Mouse (Mus musculus) left cerebral cortex, postnatal 14 days (tissue): ENCODE results near the gene Ptrh1. TPM values are rescaled to one million over a fixed set of nuclear protein-coding genes. Genes with fewer than 3 reads are reported as not detected.

Experiments used
- DNase-seq, 2 experiments: peaks; one replicate each; pipeline ENCODE4 v3.0.0; 2021 to 2022; ENCODE audit warnings: low spot score in 2 of 2, mixed read lengths in 1 of 2
- intact Hi-C: fragments of 180-260 bp; cut with DNase I; formaldehyde crosslinking; loops from one replicate; pipeline ENCODE4 v1.15.1; 2025
- long read RNA-seq, 2 experiments: library from polyadenylated mRNA; stranded (forward); transcript quantifications; one replicate each; pipeline ENCODE4 v2.0.0; 2021
- total RNA-seq, 2 experiments: library from RNA; stranded (reverse); gene quantifications; 2 replicates each; pipeline ENCODE4 v1.2.3; 2021

Gene Ptrh1
- 1 to 10 TPM; 6.1 to 7.6 TPM for total RNA-seq
- long read RNA-seq, experiment 1, transcript Ptrh1-201 (5 exons, 952 nt), result major isoform, 6 of 6 reads
- long read RNA-seq, experiment 1, partial matches to known transcripts, result 0 of 6 reads
- long read RNA-seq, experiment 1, other reads (novel, unspliced or antisense), result 0 of 6 reads
- long read RNA-seq, experiment 2, partial matches to known transcripts, result 0 of 8 reads
- long read RNA-seq, experiment 2, other reads (novel, unspliced or antisense), result 4 of 8 reads

DNA sequence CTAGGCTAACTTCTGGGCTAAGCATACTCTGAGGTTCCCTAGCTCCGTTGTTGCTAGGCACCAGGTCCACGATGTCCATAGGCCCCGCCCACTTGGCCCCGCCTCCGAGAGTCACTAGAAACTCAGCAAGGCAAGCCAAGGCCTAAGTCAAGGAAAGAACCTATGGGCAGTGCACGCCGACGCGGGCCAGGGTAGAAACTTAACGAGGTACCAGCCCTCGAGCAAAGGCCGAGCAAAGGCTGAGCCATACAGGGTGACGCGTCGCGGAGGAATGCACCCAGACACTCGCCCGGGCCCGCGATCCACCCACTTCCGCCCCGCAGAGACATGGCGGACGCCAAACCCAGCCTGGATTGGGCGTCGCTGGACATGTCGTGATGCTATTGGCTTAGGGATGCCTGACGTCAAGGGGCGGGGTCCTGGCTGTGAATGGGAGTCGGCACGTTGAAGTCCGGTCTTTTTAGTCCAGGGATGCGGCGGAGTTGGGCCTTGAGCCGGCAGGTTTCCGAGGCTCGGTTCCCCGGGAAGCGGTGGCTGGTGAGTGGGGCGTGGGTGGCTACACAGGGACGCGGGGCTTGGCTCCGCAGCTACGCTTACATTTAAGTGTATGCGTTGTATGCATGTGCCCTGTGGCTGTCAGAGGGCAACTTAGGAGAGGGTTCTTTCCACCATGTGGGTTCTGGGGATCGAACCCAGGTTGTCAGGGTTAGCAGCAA lies at the start of gene Ptrh1, which contains the start of gene Ttc16:
Gene Ptrh1, plus strand, starts transcription at position 428 of the 716 bp plus-strand sequence.
Gene Ttc16, minus strand, starts transcription at position 275 of the 716 bp plus-strand sequence.
- intact Hi-C loops, result loop anchor here (10.0 kb wide), 1 partner anchor 149 kb away; no protein-coding TSS in a partner anchor
- peak; percentile 96 to 97 for DNase-seq

DNA sequence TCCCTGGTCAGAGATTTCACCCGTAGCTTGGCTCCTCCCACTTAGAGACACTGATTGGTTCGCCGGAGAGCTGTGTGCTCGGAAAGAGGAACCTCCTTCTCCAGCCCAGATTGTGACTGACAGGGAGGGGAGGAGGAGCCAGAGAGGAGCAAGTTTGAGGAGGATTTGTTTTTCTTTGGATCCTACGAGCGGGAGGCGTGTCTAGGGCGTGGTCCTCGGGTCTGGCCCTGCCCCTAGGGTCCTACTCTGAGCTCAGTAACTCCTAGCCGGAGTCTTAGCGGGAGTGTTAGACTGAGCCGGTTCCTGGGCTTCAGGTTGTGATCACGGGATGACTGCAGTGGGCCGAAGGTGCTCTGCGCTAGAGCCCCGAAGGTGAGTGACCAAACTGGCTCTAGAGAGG lies 48.2 kb upstream of the Ptrh1 start:
- peak; percentile 84 to 89 for DNase-seq
- intact Hi-C loops, result no loop called here

DNA sequence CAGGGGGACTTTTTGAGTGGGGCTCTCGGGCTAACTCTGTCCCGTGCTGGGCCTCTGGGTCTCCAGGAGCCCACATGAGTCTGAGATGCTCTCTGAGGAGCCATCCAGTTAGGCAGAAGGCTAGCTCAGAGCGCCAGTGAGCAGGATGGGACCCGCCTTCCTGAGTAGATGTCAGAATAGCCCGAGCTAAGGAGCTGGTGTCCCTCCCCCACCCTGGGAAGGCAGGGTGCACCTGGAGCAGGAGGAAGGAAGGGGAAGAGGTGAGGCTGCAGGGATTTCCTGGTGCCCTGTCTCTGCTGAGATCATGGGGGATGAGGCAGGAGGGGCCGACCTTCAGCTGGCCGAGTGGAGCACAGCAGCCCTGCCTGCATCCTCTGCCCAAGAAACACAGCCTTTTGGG lies 47.1 kb upstream of the Ptrh1 start:
- intact Hi-C loops, result no loop called here
- DNase-seq, result no peak

DNA sequence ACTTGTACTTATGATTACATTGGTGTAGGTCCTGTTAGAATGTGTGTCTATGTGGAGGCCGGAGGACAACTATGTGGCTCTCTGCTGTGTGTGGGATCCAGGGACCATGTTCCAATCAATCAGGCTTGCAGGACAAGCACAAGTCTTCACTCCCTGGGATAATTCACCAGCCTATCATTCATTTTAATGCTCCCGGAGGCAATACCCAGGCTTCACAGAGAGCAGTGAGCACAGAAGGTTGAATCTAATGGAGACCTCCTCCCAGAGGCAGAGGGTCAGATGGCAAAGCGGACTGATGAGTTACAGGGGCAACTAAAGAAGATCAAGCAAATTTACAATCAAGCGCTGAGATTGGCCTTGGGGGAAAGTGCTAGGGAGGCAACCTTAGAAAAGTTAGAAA lies 46.0 kb upstream of the Ptrh1 start:
- intact Hi-C loops, result no loop called here
- no peak for DNase-seq

DNA sequence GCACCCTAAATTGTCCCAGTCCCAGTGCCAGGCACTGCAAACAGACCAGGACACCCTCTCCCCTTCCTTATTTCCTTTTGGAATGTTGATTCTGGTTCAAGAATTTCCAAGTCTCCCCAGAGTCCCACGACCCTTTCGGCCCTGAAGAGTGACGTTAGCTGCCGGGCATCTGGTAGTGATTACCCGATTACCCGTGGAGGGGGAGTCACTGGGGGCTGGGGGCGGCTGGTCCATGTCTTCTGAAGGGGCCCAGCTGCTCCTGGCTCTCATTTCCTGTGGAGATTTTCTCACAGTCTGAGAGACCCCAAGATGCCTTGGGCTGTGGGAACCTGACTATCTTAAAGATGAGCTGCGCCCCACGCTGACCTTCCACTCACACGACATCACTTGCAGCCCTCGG lies 44.7 kb upstream of the Ptrh1 start:
- intact Hi-C loops, result no loop called here
- DNase-seq, result no peak

DNA sequence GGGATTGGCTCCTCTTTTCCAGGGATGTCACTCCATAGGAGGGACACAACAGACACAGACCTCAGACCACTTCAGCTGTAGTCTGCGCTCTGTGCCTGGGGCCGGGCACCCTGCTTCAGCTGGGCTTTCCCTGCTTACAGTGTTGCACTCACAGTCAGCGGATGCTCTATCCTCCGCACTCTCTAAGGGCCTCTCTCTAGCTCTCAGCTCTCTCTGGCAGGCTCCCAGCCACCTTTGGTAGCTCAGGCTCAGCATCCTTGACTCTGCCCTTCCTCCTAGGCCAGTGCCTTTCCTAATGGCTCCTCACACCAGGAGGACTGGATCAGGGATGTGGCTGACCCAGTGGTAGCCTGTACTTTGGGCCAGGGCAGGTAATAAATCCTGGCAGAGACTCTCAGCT lies 43.7 kb upstream of the Ptrh1 start:
- DNase-seq, result no peak
- intact Hi-C loops, result no loop called here

DNA sequence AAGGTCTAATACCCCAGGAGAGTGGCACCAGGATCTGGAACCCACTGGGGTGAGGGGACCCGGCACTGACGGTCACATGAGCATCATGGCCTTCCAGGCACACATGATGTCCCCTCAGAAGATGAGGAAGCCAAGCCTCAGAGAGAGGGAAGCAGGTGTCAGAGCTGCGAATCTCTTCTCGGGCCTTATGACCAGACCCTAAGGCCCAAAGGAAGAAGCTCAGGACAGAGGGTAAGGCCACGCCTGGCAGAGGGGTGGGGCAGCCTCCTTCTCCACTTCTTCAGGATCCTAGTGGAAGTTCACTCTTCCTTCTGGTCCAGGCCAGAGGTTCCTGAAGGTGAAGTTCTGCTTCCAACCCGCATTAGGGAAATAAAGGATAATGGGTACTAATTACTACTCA lies 42.9 kb upstream of the Ptrh1 start:
- DNase-seq, result no peak
- intact Hi-C loops, result no loop called here

DNA sequence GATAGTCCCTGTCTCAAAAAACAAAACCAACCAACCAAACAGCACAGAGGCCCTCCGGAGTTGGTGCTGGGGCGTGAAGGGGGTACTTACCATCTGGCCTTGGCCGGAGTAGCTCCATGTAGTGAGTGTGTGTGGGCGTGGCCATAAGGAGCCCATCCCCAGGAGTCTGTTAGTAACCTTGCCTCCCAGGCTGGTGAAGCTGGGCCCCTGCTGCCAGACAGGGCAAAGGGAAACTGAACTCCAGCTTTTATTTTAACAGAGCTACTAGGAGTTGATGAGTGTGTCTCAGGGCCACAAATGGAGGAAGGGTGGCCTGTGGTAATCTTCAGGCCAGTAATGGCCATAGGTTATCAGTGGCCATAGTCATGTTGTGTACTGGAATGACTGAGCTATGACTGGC lies 41.1 kb upstream of the Ptrh1 start:
- no peak for DNase-seq
- intact Hi-C loops, result no loop called here

DNA sequence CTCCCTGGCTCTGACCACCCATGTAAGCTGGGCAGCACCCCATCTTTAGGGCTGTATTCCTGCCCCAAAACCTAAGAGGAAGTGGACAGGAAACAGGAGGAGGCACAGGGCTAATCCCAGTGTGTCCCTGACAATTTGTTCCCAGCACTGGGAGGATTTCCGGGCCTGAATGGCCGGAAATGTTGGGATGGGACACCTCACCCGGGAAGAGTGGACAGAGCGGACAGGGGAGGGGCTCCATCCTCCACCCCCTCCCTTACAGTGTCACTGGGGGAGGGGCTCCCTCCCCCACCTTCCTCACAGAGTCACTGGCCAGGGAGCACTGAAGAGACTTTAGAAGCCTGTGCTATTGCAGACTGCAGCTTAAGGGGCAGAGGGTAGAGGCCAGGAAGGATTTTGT lies 40.7 kb upstream of the Ptrh1 start:
- intact Hi-C loops, result no loop called here
- no peak for DNase-seq

DNA sequence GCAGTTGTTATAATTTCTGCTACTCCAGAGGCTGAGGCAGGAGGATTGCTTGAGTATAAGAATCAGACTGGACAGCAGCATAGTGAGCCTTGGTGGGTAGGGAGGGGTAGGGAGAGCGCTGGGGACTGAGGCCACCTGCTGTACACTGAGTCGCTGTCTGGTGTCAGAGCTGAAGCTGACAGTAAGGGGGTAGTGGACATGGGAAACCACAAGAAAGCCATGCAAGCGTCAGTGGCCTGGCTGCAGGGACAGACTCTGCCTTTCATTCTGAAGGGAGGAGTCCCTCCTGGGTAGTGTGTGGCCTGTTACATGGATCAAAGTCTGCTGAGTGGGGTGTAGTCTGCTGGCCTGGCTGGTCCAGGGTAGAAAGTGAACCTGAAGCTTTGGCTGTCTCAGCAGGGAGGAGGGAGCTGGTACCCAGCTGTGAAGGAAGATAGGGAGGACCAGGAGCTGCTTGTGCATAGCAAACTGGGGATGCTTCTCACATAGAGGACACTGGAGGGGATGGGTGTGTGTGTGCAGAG lies 39.2 kb upstream of the Ptrh1 start:
- DNase-seq, result no peak
- intact Hi-C loops, result no loop called here

DNA sequence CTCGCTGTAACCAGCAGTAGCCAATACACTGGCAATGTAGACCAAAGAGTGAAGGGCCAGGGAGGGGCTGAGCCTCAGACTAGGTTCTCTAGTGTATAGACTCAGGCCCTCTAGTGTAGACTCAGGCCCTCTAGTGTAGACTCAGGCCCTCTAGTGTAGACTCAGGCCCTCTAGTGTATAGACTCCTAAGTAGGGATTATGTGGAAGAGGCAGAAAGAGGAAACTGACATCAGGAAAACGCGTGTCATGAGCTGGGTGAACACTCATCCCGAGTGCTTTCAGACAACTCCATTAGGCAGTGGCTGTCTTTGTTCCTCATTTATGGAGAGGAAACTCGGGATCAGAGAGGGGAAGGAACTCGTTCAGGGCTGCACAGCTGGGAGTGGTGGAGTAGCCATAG lies 38.6 kb upstream of the Ptrh1 start:
- intact Hi-C loops, result no loop called here
- no peak for DNase-seq

DNA sequence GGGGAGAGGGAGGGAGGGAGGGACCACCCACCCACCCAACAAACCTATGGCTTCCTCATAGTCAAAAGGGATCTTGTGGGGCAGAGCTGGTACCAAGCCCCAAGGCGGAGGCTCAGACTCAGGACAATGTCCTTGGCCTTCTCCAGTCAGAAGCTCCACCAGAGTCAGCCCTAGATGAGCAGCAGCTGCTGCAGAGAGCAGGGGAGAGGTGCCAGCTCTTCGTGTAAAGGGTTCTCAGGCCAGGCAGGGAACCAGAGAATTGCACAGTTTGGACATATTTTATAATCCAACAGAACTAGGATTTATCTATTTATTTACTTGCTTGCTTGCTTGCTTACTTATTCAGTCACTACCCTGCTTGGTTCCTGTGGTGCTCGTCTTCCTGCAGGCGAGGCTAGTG lies 36.3 kb upstream of the Ptrh1 start:
- DNase-seq, result no peak
- intact Hi-C loops, result no loop called here

DNA sequence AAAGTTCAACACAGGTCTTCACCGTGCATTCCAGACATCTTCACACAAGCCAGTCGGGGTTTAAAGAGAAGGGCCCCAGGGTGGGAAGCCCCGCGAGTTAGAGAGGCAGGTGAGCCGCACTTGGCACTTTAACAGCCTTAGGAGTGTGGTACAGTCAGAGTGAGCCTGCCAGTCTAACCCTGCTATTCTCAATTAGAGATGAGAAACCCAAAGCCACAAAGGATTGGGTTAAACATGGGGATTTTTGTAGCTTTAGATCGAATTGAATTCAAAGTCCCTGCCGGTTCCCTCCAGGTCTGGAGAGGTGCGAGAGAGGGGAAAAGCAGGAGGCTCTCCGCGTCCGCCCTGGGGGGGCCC lies 34.7 kb upstream of the Ptrh1 start, which contains the start of gene 6330409D20Rik:
Gene 6330409D20Rik, minus strand, starts transcription at position 101 of the 357 bp plus-strand sequence.
- no peak for DNase-seq
- intact Hi-C loops, result no loop called here

DNA sequence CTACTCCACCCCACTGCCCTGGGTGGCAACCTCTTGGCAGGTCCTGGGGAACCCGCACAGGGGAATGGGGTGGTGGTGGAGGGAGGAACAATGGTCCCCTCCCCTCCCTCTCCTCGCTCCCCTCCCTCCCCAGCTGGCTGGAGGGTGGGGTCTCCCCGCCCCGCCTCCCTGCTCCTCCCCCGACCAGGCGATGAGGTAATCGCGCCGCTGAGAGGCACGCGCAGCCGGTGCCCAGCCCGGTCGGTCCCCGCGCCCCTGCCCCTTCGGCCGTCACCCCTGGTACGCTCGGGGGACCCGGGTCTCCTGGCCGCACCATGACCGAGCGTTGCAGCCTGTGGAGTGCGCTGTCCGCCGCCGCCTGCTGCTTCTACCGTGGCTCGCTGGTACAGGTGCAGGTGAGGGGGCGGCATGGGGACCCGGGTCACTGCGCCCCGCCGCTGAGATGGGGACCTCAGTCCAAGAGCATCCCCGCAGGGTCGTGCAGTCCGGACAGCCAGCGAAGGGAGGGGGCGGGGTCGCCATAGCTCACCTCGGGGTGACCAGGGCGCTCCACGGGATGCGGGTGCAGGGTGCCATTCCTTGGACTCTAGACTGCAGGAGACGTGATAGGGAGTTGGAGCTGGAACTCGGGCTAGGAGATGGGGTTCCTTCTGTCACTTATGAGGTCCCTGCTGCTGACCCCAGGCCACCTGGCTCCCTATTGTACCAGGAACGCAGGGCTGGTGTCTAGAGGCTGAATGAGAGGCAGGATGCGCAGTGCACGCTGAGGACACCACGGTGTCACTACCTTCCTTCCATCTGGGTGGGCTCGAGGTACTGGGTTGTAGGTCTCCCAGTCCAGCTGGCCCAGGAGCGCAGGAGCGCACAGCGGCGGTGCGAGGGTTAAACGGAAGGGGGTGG lies 34.1 kb upstream of the Ptrh1 start:
- intact Hi-C loops, result no loop called here
- peak in 1 of 2 experiments; percentile 66 for DNase-seq

DNA sequence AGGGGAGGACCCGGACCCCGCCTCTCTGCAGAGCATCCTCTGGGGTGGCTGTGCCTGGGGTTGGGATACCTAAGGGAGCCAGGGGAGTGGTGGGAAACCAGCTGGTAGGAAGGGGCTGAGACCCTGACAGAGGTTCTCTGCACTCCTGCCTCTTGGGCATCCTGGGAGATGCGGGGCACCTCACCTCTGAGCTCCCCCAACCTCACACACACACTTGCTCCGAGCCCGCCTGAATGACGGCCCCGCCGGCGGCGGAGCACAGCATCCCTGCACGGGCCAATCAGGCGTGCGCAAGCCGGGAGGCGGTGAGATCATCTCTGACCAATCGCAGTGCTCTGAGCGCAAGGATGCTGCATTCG lies 33.4 kb upstream of the Ptrh1 start:
- DNase-seq, result peak; percentile 88 to 89
- intact Hi-C loops, result no loop called here

DNA sequence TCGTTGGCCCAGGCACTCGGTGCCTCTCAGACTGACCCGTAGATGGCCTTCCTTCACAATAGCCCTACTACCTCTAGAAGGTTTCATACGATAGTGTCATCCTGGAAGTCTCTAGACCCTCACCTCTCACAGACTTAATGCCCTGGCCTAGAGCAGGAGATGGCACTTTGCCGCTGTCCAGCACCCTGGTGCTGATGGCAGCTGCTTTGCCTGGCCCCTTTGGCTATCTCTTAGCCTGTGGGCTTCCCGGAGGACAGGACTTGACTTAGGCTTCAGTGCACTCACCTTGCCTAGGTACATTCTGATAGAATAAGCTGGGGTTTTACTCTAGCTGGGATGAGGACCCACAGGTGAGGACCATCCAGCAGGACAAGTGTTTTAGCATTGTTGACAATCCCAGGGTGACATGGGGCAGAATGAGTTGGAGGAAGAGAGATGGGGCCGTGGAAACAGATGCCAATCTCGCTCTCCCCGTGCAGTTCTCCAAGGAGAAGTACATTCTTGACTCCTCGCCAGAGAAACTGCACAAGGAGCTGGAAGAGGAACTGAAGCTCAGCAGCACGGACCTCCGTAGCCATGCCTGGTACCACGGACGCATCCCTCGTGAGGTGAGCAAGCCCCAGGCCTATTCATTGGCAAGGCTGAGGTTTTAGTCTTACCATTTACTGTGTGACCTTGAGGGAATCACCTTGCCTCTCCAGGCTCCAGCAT lies 31.2 kb upstream of the Ptrh1 start:
- intact Hi-C loops, result no loop called here
- no peak for DNase-seq

DNA sequence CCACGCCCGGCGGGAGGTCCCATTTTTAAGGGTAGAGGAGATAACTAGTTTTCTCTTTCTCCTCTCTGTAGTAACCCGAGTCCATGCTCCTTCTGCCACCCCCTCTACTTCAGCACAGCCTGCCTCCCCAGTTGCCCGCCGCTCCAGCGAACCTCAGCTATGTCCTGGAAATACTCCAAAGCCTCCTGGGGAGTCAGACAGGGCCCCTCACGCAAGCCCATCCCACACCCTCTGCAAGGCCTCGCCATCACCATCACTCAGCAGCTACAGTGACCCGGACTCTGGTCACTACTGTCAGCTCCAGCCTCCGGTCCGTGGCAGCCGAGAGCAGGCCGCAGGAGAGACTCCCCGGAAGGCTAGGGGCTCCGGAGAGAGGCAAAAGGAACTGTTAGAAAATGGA lies 26.5 kb upstream of the Ptrh1 start:
- no peak for DNase-seq
- intact Hi-C loops, result no loop called here

DNA sequence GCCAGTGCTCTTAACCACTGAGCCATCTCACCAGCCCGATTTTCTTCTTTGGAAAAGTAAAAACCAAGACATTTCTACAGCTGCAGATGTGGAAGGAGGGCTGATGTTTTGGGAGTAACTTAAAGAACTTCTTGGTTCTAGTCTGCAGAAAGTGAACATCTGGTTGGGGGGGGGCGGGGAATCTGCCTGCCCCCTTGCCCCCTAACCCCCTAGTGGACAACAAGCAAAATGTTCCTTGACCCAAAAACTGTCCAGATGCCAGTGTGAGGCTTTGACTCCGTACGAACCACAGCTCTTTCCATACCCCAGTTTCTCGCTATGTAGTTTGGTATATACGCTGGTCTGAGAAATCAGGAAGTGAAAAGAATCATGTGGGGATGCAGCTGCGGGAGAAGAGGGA lies 25.4 kb upstream of the Ptrh1 start:
- DNase-seq, result no peak
- intact Hi-C loops, result no loop called here

DNA sequence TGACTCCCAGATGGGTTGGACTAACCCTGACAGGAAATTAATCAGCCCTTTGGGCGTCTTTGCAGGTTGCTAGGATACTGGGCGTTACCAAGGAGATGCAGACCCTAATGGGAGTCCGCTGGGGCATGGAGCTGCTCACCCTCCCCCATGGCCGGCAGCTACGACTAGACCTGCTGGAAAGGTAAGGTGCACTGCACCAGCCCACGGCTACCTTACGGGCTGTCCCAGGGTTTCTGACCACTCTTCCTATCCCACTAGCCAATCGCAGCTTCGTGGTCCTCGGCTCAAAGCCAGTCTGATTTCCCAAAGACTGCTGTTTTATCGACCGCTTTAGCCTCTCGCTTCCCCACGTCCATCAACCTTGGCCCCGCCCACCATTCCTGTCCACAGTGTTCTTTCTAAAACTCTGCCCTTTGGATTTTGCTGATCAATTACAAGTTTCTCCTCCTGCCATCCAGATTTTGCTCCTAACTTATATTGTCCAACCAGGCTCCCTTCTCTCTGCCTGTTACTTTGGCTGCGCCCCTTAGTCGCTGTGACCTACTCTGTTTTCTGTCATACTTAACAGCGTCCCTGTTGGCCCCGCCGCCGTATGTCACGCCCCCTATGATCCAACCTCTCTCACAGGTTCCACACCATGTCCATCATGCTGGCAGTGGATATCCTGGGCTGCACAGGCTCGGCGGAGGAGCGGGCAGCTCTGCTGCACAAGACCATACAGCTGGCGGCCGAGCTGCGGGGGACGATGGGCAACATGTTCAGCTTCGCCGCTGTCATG lies 24.5 kb upstream of the Ptrh1 start:
- no peak for DNase-seq
- intact Hi-C loops, result no loop called here
